Mouse (Mus musculus): ENCODE data around the gene Ep300.

The Ep300 gene

DNA sequence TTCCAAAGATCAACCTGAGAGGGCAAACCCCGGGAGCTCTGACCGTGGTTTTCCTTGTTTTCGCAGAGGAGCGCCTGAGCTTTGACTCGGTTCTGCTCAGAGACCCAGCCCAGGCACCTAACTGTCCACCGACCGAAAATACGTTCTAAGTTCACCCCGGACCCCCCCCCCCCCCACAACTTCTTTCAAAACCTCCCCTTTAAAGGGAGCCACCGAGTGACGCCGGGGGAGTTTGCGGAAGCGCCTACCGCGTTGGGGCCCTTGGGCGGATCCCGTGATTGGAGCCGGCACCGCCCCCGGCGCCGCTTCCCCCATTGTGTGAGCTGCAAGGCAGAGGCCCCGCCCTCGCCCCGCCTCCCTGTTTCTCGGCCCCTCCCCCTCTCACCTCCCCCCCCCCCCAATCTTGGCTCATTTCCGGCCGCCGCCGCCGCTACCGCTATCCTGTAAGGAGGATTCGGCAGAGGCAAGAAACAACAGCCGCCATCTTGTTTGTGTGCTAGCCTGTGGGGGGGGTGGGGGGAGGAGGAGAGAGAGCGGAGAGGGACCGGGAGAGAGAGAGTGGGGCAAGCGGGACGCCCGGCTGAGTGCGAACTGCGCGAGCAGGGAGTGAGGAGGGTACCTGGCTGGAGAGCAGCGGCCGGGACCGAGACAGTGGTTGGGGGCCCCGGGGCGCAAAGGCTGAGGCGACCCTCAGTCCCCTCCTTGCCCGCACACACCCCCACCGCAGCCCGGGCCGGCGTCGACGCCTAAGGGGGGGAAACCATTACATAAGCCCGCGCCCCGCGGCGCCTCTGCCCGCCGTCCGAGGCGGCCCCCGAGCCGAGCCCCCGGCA, at the start of gene Ep300:
Gene Ep300, plus strand, starts transcription at position 439 of the 833 bp plus-strand sequence.
- peak; percentile 97 for DNase-seq

DNA sequence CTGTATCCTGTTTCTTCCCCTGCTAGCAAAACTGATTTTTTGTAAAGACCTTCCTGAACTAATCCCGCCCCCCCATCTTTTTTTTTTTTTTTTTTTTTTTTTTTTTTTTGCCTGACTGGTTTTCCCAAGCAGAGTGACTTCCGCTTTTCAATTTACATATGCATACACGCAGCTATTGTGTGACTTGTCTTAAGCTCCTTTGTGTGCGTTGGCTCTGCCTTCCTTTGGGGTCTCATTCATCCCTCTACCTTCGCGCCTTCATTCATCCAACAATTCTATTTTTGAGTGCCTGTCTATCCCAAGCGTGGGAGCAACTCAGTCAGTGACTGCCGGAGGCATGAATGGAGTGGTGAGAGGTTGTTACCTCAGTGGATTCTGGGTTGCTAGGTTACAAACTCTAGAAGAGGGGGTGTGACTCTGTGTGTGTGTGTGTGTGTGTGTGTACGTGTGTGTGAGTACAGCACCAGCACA, 49.2 kb upstream of the Ep300 start:
- DNase-seq: no peak

DNA sequence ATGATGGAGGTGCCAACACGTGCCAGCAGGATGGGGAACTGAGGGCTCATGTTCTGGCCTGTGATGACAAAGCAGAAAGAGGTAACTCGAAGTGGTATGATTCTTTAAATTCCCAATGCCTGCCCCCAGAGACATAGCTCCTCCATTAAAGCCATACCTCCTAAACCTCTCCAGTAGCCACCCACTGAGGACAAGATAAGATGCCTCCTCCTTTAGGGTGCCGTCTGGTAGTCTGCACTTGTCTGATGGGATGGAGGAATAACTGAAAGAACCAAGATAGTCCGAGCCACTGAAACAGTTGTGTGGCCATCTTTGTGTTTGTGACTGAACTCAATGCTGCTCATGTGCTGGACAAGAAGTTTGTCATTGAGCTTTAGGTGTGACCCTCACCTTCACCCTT, 47.0 kb upstream of the Ep300 start:
- DNase-seq: no peak

DNA sequence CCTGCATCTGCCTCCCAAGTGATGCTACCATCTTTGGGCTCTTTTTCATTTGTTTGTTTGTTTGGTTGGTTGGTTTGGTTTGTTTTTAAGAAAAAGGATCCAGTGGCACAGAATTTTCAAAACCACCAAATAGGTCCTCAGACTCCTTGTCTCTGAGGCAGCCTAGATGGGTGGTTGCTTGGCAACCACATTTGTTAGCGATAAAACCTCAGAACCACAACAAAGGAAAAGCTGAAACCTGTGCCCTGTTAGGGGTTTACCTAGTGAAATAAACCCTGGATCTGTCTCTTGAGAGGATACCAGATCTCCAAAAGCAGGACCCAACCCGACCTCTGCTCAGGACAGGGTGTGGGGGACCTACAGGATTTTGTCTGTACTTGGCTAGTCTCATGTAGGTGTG, 45.6 kb upstream of the Ep300 start:
- no peak for DNase-seq

DNA sequence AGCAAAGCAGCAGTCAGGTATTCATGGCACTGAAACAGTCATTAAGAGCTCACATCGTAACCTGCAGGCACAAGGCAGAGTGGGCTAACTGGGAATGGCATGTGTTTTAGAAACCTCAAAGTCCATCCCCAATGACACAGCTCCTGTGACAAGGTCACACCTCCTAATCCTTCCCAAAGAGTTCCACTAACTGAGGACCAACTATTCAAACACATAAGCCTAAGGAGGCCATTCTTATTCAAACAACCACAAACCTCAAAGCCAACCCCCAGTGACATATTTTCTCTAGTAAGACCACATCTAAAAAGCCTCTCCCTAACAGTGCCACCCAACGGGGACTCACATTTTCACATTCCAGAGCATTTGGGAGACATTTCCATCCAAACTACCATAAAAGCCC, 40.2 kb upstream of the Ep300 start:
- no peak for DNase-seq

DNA sequence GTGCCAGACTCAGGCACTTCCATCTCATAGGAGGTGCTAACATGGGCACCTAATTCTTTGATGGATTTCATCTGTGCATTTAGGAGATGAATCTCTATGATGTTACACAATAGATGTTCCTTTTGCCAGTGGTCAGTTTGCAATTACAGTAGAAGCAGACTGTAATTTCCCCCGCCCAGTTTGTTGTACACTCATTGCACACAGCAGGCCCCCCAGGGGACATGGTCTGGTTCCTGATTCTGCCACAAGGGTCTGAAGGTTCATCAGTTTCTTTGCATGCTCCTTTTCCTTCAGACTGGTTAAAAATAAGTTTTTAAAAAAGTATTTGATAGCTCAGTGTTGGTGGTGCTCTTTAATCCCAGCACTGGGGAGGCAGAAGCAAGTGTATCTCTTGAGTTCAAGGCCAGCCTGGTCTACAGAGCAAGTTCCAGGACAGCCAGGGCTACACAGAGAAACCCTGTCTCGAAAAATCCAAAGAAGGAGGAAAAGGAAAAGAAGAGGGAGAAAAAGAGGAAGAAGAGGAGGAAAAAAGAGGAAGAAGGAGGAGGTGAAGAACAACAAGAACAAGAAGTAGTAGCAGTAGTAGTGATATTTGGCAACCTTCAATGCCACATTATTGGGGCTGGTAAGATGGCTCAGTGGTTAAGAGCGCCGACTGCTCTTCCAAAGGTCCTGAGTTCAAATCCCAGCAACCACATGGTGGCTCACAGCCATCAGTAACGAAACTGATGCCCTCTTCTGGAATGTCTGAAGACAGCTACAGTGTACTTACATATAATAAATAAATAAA, 39.6 kb upstream of the Ep300 start:
- no peak for DNase-seq

DNA sequence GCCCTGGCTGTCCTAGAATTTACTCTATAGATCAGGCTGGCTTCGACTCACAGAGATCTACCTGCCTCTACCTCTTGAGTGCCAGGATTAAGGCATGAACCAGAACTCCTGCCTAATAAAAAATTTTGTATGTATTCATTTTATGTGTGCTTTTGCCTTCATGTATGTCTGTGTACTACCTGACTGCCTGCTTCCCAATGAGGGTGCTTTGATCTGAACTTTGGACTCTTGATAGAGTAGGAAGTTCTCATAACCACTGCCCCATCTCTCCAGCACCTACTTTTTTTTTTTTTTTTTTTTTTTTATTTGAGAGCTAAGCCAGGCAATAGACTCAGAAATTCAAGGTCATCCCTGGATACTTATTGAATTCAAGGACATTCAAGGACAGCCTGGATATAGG, 31.7 kb upstream of the Ep300 start:
- no peak for DNase-seq

DNA sequence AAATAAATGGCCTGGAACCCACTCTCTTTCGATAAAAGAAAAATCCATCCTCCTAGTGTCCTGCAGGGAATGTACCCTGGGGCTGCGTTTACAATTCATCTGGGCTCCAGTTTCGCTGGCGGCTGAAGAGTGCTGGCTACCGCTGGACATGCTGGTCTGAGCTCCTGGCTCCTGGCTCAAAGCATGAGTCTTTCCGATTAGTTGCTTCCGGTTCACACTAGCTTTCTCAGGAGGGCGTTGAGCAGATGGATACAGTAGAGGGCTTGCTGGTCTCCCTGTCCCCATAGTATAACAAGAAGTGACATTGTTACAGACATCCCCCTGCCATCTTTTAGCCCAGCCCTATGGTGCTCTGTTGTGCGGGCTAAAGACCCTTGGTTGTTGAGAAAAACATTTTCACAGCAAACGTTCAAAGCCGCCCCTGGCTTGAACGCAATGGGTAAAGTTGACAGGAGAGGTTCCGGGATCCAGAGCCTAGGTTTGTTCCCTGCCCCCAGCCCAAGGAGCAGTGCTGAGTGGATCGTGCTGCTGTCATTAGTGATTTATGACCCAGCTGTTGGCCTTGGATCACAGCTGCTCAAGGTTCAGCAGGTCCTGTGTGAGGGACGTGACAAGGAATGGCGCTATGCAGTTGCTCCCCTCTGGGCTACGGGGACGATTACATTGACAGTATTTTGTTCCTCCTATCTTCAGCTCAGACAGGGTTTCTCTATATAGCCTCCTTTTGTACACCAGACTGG, 30.4 kb upstream of the Ep300 start:
- no peak for DNase-seq

DNA sequence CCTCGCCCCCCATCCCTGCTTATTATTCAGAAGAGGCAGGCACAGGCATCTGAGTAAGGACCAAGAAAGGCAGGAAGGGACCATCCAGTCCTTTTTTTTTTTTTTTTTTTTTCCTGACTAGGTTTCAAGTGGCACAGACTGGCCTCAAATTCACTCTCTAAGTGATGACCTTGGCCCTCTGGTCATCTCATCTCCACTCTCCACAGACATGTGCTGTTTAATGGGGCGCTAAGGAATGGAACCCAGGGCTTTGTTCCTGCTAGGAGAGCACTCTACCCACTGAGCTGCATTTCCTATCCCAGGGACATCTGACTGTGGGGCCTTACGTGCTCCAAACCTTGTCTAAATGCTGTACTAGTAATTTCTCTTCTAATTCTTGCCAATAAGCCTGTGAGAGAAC, 29.2 kb upstream of the Ep300 start:
- no peak for DNase-seq

DNA sequence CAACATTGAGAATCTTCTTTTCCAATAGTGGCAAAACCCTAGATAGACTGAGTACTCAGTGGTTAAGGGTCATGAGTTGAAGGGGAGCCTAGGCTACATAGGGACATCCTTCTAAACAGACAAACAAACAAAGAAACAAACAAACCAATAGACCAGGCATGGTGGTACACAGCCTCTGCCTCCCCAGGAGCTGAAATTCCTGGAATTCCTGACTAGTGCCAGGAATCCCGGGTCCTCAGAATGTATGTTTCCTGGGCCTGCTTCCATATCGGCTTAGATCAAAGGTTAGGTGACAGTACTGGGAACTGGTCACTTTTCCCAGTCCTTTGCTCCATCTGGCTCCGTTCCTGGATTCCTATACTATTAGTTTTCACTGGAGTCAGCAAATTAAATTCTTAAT, 23.6 kb upstream of the Ep300 start:
- DNase-seq: no peak

DNA sequence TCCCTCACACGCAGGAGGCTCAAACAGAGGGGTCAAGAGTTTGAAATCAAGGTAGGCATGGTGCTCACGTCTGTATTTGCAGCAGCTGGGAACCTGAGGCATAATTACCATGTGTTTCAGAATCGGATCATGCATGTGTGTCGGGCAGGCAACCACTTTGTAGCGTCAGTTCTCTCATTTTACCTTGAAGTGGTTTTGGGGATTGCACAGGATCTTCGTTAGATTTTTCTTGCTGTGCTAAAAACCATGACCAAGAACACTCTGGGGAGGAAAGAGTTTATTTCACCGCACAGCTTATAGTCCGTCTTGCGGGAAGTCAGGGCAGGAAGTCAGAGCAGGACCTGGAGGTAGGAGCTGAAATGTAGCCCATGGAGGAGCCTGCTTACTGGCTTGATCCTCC, 23.2 kb upstream of the Ep300 start:
- DNase-seq: no peak

DNA sequence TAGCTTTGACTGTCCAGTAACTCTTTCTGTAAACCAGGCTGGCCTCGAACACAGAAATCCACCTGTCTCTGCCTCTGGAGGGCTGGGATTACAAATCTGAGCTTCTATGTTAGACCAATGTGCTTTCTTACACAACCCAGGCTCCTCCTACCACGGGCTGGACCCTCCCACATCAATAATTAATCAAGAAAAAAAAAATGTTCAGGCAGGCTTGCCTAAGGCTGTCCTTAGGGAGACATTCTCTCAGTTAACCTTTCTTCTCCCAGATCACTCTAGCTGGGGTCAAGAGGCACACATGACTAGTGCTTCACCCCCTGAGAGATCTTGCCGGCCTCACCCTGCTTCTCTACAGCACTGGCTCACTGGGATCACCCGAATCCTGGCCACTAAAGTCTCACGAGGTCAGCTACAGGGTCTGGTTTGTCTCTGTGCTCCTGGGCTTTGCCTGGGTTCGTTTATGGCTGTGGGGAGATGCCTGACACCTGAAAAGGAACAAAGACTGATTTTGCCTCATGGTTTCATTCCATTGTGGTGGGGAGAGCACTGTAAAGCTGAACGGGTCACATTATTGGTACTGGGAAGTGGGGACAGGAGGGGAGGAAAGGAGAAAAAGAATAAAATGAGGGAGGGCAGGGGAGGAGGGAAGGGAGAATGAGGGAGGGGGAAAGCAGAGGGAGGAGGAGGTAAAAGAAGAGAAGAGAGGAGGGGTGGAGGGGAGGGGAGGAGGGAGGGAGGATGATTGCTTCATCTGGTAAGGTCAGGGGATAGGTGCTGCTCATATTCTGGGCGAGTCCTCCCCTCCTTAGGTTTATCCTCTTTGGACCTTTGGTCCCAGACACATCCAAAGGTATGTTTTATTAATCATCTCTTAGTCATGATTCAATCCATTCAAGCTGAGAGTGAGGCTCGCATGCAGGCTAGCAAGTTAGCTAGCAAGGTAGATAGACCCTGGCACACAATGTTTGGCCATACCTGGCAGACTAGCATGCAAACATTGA, 22.4 kb upstream of the Ep300 start:
- DNase-seq: no peak

DNA sequence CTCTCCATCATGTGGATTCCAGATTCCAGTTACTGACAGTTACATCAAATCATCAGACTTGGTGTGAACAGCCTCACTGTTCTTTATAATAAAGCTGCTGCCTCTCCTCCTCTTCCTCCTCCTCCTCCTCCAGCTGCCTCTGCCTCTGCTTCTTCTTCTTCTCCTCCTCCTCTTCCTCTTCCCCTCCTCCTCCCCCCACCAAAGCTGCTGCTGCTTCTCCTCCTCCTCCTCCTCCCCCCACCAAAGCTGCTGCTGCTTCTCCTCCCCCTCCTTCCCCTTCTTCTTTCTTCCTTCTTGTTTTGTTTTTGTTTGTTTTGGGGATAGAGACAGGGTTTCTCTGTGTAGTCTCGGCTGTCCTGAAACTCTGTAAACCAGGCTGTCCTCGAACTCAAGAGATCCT, 17.1 kb upstream of the Ep300 start:
- DNase-seq: no peak

DNA sequence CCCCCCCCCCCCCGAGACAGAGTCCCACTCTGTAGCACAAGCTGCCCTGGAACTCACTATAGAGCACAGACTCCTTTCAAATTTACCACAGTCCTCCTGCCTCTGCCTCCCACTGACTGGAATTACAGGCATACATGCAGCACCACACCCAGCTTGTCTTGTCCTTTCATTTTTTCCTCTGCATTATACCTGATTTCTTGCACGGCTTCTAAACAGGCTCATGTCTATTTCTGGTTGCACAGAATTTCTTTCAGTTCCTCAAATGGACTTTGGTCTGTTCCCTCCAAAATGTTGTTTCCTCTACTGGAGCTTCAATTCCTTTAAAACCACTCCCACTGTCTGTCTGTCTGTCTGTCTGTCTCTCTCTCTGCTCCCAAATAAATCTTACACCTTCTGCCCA, 16.6 kb upstream of the Ep300 start:
- no peak for DNase-seq

DNA sequence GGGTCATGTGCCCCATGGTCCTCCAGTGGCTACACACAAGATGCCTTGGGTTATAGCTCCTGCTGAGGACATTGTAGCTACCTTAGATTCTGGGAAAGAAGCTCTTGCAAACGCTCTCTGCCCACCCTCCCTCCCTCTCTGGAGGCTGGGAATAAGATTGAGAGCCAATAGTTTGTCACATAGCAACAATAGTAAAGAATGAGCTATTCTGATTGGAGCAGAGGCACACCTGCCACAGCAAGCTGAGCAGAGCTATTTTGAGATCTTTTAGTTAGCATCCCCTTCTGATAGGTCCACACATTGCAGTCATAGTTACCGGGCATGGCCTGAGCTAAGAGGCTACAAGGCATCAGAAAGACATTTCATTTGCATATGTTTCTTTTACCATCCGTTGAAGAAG, 8.2 kb upstream of the Ep300 start:
- no peak for DNase-seq

DNA sequence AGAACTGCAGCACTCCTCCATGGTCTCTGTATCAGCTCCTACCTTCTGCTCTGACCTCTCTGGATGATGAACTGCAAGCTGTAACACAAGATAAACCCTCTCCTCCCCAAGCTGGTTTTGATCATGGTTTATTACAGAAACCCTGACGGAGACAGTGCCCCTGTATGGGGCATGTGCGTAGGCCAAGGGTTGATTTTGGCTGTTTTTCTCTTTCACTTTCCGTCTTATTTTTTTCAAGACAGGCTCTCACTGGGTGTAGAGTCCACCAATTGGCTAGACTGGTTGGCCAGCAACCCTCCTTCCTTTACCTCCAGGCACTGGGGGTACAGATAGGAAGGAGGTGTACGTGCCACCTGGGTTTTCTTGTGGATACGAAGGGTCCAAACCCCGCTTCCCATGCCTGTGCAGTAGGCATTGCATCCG, 7.4 kb upstream of the Ep300 start:
- no peak for DNase-seq

DNA sequence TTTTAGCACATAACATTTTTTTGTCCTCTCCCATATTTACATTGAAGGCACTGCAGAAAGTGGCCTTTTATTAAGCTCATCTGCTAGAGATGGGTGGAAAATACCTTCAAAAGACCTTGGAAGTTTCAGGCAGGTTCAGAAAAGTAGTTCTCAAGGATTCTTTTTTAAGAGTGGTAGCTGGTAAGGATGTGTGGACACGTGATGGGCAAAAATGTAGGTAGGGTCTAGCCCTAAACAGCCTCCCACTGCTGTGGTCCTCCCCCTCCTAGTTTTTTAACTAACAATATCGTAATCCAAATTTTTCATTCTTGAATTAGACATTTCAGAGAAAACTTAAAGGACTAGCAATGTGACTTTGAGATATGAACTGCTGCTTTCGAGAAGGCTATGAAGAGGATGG, 685 bp upstream of the Ep300 start:
- no peak for DNase-seq

DNA sequence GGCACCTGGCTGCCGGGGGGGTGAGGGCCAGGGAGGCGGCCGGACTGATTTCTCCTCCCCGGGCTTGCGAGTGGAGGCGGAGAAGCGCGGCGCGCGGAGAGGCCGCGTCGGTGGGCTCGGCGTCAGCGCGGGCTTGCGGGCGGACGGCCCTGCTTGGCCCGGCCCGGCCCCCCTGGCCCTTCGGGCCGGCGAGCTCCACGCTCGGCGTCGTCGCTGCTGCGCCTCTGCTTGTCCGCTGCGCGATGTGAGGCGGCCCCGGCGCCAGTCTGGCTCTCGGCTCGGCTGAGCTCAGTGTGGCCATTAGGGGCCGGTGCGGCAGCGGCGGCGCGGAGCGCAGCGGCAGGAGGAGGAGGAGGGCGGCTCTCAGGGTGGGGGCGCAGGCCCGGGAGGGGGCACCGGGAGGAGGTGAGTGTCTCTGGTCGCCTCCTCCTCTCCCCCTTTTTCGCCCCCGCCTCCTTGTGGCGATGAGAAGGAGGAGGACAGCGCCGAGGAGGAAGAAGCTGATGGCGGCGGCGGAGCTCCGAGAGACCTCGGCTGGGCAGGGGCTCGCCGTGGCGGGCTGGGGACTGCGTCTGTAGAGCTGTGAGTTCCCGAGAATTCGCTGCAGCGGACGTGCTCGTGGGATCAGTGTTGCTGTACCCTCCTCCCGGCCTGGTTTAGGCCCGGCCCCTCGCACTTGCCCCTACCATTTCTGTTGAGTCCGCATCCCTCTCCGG, 753 bp downstream of the Ep300 start:
- DNase-seq: peak; percentile 93

DNA sequence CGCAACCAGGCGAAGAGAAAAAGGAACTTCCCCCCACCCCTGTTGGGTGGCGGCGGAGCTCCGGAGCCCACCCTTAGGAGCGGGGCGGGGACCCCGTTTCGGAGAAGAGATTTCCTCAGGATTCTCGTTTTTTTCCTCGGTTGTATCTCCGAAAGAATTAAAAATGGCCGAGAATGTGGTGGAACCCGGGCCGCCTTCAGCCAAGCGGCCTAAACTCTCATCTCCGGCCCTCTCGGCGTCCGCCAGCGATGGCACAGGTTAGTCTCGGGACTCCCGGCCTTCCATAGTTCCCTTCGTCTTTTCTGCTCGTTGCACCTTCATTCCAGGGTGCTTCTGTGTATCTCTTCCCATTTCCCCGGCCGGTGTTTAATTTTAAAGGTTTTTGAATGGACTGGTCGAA, 1.3 kb downstream of the Ep300 start:
- no peak for DNase-seq

DNA sequence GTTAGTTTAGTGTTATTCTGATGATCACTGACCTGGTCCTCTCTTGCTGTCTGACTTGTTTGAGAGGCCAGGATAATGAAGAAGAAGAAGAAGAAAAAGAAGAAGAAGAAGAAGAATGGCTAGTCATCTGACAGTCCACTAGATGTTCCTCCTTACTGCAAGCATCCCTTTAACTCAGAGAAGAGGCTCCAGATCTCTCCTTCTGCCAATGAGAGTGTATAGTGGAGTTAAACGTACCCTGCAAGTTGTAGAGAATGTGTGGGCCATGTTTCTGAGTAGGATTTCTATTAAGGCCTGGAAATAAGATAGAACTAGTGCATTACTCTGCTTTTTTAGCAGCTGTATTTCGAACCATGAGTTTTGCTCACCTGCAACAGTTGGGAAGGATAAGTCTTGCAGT, 2.5 kb downstream of the Ep300 start:
- no peak for DNase-seq

DNA sequence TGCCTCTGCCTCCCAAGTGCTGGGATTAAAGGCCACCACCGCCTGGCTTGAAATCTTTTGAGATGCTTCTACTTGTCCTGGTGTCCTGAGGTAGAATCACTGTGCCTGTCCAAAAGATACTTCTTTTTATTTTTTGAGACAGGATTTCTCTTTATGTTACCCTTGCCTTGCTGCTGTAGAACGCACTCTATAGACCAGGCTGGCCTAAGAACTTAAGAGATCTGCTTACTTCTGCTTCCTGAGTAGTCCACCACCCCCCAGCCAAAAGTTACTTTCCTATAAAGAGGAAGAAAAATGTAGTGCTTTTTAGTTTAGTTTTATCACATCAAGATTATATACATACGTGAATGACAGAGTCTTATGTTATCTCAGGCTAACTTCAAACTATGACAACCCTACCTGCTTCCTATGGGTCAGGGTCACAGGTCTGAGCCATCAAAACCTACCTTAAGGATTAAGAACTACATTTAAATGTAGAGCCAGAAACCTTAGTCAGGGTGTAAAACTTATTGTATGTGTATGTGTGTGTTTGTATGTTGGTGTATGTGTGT, 9.1 kb downstream of the Ep300 start:
- no peak for DNase-seq

All from cerebellum, adult 11-12 months (tissue).